Mouse (Mus musculus): ENCODE measurements around the gene Pfdn5. TPM values are rescaled to one million over a fixed set of nuclear protein-coding genes. Genes with fewer than 3 reads are reported as not detected.

The Pfdn5 gene
- 100 to 1,000 TPM; 270 to 271 TPM for total RNA-seq (2023)

DNA sequence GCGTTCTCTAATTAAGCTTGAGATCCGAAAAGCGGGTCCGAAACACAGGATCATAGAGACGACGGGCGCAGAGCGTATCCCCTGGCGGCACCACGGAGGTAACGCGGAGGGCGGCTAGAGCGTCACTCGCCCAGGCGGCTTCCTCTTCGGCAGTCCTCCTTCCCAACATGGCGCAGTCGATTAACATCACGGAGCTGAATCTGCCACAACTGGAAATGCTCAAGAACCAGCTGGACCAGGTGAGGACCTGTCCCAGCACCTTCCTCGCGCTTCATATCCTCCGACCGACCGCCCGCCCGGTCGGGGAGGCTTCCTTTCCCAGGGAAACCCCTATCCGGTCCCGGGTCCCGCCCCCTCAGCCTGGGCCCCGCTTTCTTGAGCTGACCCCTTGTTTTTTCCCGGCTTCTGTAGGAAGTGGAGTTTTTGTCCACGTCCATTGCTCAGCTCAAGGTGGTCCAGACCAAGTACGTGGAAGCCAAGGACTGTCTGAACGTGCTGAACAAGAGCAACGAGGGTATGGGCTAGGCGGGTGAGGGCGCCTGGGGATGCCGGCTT is at the start of gene Pfdn5:
TSS of gene Pfdn5 (plus strand) at position 95 of the 555 bp plus-strand sequence.

DNA sequence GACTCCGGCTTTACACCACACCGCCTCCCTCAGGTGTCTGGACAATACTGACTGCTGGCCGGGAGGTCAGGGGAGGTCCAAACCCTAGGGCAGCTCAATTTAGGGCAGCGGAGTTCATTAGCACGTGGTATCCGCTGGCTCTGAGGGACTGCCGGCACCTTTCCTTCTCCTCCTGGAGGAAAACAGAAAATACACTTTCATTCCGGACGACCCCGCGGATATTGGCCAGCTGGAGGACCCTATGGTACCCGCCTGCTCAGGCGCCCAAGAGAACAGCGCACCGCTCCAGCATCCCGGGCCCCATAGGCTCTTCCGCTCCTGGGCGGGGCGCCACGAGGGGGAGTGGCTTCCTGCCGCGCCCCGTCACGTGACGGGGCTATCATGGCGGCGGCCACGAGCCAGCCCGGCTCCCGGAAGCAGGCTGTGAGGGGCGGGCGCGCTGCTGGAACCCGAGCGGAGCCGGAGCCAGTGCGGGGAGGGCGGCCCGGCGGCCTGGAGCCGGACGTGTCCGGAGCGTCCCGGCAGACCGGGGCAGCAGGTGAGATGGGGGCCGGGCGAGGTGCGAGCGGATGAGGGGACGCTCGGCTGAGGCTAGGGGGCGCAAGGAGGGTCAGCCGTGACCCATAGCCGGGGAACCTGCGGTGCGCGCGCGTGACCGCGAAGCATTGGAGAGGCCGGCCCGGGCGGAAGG is 46.7 kb upstream of the Pfdn5 start, which contains the start of gene Mfsd5:
TSS of gene Mfsd5 (plus strand) at position 363 of the 691 bp plus-strand sequence.

GRCm38 (mm10) chr15:102295633-102296367 is 30.1 kb upstream of the Pfdn5 start, which contains the start of gene Espl1:
Gene Espl1, plus strand, starts transcription at chr15:102296266.

DNA sequence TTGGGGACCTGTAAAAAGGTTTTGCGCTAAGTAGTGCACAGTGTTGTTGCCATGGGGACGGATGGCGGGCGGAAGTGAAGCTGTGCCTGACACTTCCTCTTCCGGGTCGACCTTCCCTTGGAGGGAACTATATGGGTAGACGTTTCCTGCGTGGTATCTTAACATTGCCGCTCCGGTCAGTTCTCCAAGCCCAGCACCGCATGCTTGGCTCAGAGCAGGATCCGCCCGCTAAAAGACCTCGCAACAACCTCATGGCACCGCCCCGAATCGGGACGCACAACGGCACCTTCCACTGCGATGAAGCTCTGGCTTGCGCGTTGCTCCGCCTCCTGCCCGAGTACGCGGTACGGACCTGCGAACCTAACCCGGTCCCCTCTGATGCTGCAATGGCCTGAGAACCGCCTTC is 5.7 kb downstream of the Pfdn5 start, which contains the start of gene Myg1:
TSS of gene Myg1 (plus strand) at position 100 of the 406 bp plus-strand sequence.

DNA sequence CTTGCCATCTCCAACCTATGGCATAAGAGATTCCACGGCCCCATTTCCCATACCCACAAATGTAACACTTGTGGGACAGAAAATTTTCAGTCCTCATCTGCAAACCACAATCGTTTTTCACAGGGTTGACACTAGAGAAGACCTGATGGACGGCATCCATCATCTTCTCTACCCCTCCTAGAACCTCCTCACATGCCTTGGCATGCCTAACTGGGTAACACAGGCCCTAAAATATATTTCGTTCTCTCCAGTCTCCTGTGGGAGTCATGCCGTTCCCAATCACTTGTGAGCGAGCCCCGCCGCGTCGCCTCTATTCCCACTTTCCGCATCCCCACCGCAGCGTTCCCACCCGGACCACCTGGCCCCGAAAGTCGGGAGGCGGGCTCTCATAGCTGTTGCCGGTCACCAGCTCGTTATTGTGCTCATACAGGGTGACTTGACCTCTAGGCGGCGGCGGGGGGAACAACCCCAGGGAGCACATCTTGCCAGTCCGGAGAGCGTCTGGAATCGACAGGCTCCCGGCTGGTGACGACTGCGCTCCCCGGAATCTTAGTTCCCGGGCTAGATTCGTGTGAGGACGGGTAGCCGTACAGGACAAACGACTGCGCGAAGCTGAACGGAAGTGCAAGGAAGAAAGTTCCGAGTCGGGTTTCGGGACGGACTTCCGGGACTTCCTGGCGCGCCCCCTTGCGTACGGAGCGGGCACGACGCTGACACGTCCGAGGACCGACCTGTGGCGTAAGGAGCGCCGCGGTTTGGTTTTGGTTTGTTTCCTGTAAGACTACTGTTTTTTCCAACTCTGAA is 24.4 kb downstream of the Pfdn5 start, which contains the start of gene Aaas:
TSS of gene Aaas (minus strand) at position 634 of the 804 bp plus-strand sequence.

DNA sequence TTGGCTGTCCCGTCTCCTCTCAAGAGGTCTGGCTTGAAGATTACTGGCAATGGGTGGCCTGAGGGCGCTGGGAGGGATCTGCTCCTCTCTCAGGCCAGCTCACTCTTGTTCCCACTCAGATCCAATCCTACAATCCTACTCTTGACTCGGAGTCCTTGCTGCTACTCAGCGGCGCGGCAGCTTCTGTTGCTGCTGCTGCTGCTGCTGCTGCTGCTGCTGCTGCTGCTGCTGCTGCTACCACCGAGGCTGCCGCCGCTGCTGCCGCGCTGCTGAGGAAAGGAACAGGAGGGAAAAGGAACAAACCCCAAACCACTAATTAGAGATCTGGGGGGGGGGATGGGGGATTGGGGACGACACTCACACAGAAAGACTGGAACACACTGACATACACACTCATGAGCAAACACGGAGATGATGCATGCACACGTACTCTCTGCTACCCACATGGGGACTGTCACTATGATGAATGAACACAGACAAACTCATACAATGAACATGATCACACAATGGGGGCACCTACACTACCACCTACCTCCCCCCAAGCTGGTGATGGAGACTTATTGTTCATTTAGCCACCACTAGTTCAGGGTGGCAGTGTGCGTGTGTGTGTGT is 40.9 kb downstream of the Pfdn5 start, which contains the start of gene Sp7:
TSS of gene Sp7 (minus strand) at position 450 of the 612 bp plus-strand sequence.

Other genes starting within 250 kb of the Pfdn5 start
- gene Tns2, start 225.7 kb upstream of the Pfdn5 start, total RNA-seq (2023), result 1 to 10 TPM; 1.4 TPM
- gene Spryd3, start 189.9 kb upstream of the Pfdn5 start, total RNA-seq (2023), result 10 to 100 TPM; 21.7 to 27.2 TPM
- not detected for gene Igfbp6, start 181.8 kb upstream of the Pfdn5 start, total RNA-seq (2023)
- under 1 TPM; 0.62 to 0.87 TPM for gene Soat2, start 175.6 kb upstream of the Pfdn5 start, total RNA-seq (2023)
- gene Zfp740, start 122.9 kb upstream of the Pfdn5 start, total RNA-seq (2023), result 10 to 100 TPM; 78.9 to 84.1 TPM
- 10 to 100 TPM; 21.4 to 23.3 TPM for gene Csad, start 121.4 kb upstream of the Pfdn5 start, total RNA-seq (2023)
- gene Itgb7, start 94.2 kb upstream of the Pfdn5 start, total RNA-seq (2023), result 100 to 1,000 TPM; 191 to 291 TPM
- 10 to 100 TPM; 37.8 to 49.0 TPM for gene Rarg, start 68.6 kb upstream of the Pfdn5 start, total RNA-seq (2023)
- gene Gm9918, start 55.6 kb upstream of the Pfdn5 start, total RNA-seq (2023), result not detected
- gene Mfsd5, start 46.7 kb upstream of the Pfdn5 start, total RNA-seq (2023), result 10 to 100 TPM; 34.7 to 40.2 TPM
- 10 to 100 TPM; 37.9 to 49.1 TPM for gene Espl1, start 29.9 kb upstream of the Pfdn5 start, total RNA-seq (2023)
- gene Myg1, start 5.6 kb downstream of the Pfdn5 start, total RNA-seq (2023), result 10 to 100 TPM; 30.6 to 32.7 TPM
- 10 to 100 TPM; 33.2 to 36.4 TPM for gene Aaas, start 24.7 kb downstream of the Pfdn5 start, total RNA-seq (2023)
- not detected for gene Sp7, start 41.1 kb downstream of the Pfdn5 start, total RNA-seq (2023)
- gene Sp1, start 80.0 kb downstream of the Pfdn5 start, total RNA-seq (2023), result 100 to 1,000 TPM; 127 to 150 TPM
- gene Amhr2, start 119.3 kb downstream of the Pfdn5 start, total RNA-seq (2023), result 1 to 10 TPM in 1 of 2 experiments, under 1 TPM in 1; 0.24 to 1.1 TPM
- 100 to 1,000 TPM; 364 to 378 TPM for gene Prr13, start 132.9 kb downstream of the Pfdn5 start, total RNA-seq (2023)
- 100 to 1,000 TPM; 508 to 564 TPM for gene Pcbp2, start 144.4 kb downstream of the Pfdn5 start, total RNA-seq (2023)
- 1 to 10 TPM; 5.0 to 5.4 TPM for gene Gm10337, start 177.6 kb downstream of the Pfdn5 start, total RNA-seq (2023)
- gene Map3k12, start 190.9 kb downstream of the Pfdn5 start, total RNA-seq (2023), result under 1 TPM; 0.24 to 0.57 TPM
- gene Tarbp2, start 192.1 kb downstream of the Pfdn5 start, total RNA-seq (2023), result 10 to 100 TPM; 16.7 to 17.9 TPM
- 1 to 10 TPM; 3.2 to 5.0 TPM for gene Npff, start 198.8 kb downstream of the Pfdn5 start, total RNA-seq (2023)

All from neutrophil, adult 59 days (primary cell).